Mouse (Mus musculus) gonadal fat pad, adult 2 months (tissue): ENCODE measurements around the gene Cyp2c39. TPM values are rescaled to one million over a fixed set of nuclear protein-coding genes. Genes with fewer than 3 reads are reported as not detected.
"Not testable (repeated sequence)": the region's sequence is repeated elsewhere in the genome, so short reads cannot be mapped to it uniquely, and the experiment has no call there.

Source experiments
- DNase-seq: peaks from one replicate; pipeline ENCODE4 v3.0.0-alpha.2; 2012; ENCODE audit warnings: low read depth
- polyA plus RNA-seq: library from polyadenylated mRNA; depleted of rRNA; stranded (reverse); fragments of >200 nt; gene quantifications from 2 replicates; pipeline ENCODE4 v1.2.3, GENCODE M21; 2012; rRNA removed

Gene Cyp2c39
- polyA plus RNA-seq: not detected in 2 replicates

DNA sequence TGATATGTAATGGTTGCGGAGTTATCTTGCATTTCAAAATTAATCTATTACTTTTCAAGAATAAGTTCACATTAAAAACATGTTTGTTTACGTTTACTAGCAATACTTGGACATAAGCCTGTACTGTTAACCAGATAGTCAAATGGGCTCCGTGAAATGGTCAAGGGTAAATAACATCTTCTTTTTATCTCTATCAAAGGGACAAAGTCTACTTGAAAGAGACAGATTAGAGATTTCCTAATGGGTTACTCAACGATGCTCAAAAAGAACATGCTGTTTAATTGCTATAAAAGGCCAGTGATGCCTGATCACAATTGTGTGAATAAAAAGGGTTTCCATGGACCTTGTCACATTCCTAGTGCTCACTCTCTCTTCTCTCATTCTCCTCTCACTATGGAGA, at the start of gene Cyp2c39:
TSS of gene Cyp2c39 (plus strand) at position 329 of the 400 bp plus-strand sequence.
- DNase-seq: no peak

- no peak for DNase-seq
These were observed 47.7 kb upstream of the Cyp2c39 start, which contains the start of gene Cyp2c38 for GRCm38 (mm10) chr19:39462941-39463340. Gene Cyp2c38 (minus strand): TSS chr19:39463075.

GRCm38 (mm10) chr19:39463923-39464322, 46.7 kb upstream of the Cyp2c39 start:
- no peak for DNase-seq

- DNase-seq: not testable (repeated sequence)
These were observed 26.7 kb upstream of the Cyp2c39 start for GRCm38 (mm10) chr19:39483961-39484360.

- no peak for DNase-seq
These were observed 4.3 kb upstream of the Cyp2c39 start for GRCm38 (mm10) chr19:39506341-39506740.

DNA sequence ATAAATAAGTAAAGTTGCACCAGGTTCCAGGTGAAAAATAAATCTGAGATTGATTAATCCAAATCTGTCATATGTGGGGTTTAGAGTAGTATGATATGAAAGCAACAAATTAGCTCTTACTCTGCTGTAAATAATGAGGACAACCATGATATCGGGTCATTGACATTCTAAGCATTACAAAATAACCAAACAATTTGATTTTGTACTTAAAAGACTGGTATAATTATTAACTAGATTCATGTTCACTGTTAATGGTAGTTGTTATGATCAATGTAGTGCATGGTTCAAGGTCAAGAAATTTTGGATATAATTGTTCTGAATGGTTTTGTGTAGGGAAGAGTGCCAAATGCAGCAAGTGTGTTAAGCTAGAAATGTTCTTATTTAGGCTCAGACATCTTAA, 1.1 kb upstream of the Cyp2c39 start:
- DNase-seq: no peak

Other genes with a start within 250 kb of the Cyp2c39 start
- gene Cyp2c29, start 241.5 kb upstream of the Cyp2c39 start, polyA plus RNA-seq: 0.38 TPM in 1 of 2 replicates, not detected in the other
- not detected in 2 replicates for gene Cyp2c38, start 47.8 kb upstream of the Cyp2c39 start, polyA plus RNA-seq
- 0.06 TPM in 1 of 2 replicates, not detected in the other for gene Cyp2c67, start 138.2 kb downstream of the Cyp2c39 start, polyA plus RNA-seq
- gene Cyp2c68, start 230.2 kb downstream of the Cyp2c39 start, polyA plus RNA-seq: 0.47 TPM in 1 of 2 replicates, not detected in the other